24 mouse cellular contexts compared by ENCODE assay signal in genomic region chr7:44355411-44355810, GRCm38 (mm10). TPM values are rescaled to one million over a fixed set of nuclear protein-coding genes. Genes with fewer than 3 reads are reported as not detected.
A peak's percentile ranks its signal among the peaks of the same experiment; 100 is the strongest.
DNase-seq lines count a peak whose midpoint lies in the region; ATAC-seq and TF ChIP-seq lines count a peak whose summit lies in the region.
"Had no signal": no experiment of that assay in that cellular context is flagged by ENCODE, and none has a peak within 500 bp of the region (broad histone marks: within the 10 kb centered on the region; RNA-seq: fewer than 3 reads in every experiment).

No protein-coding gene starts in this region.

- H3K4me1 ChIP-seq in forebrain, postnatal 0 days (ENCODE audit: insufficient read depth): no peaks in the 10 kb centered on the region
- peaks cover 44% of the 10 kb centered on the region for H3K4me1 ChIP-seq in forebrain, embryonic 16.5 days (replicated peaks; ENCODE audit: control insufficient read depth, insufficient read depth, low read length)

- H3K27me3 ChIP-seq in forebrain, postnatal 0 days (ENCODE audit: insufficient read depth, low read length): peaks cover 26% of the 10 kb centered on the region
- peaks cover 72% of the 10 kb centered on the region for H3K27me3 ChIP-seq in forebrain, embryonic 16.5 days (replicated peaks; ENCODE audit: control insufficient read depth, insufficient read depth, low read length)

- no peak overlapping the region for H3K4me2 ChIP-seq in forebrain, postnatal 0 days (ENCODE audit: low read depth)
- no peak overlapping the region for H3K4me2 ChIP-seq in forebrain, embryonic 16.5 days (ENCODE audit: low read length)
- H3K4me2 ChIP-seq: embryonic facial prominence, embryonic 12.5 days; embryonic facial prominence, embryonic 15.5 days; heart, embryonic 13.5 days; hindbrain, embryonic 14.5 days had no signal

- no peak for TF ChIP-seq CTCF in forebrain, postnatal 0 days (IDR thresholded peaks at IDR 0.05; ENCODE audit: low read depth)
- no peak for TF ChIP-seq CTCF in layer of hippocampus, adult 2 months (conservative IDR thresholded peaks at IDR 0.05)
- no peak for TF ChIP-seq CTCF in brain, embryonic 14.5 days (IDR thresholded peaks at IDR 0.05; ENCODE audit: borderline replicate concordance, extremely low read depth, insufficient read depth, insufficient read length)

- intact Hi-C loops in left cerebral cortex, postnatal 25 days (cut with DNase I): no loop called here

- ATAC-seq in forebrain, postnatal 0 days: no peak
- no peak for ATAC-seq in forebrain, embryonic 16.5 days
- ATAC-seq: activated CD4-positive, CD25-positive, alpha-beta regulatory T cell, adult 4 months; forebrain, embryonic 14.5 days had no signal

- 49% methylated on average over 6 of the region's 6 CpGs for WGBS in forebrain, postnatal 0 days
- WGBS in forebrain, embryonic 16.5 days: 54% methylated on average over 6 of the region's 6 CpGs

- H3K36me3 ChIP-seq in forebrain, postnatal 0 days (ENCODE audit: insufficient read depth): peaks cover 25% of the 10 kb centered on the region
- H3K36me3 ChIP-seq in forebrain, embryonic 16.5 days (ENCODE audit: control insufficient read depth, insufficient read depth): no peaks in the 10 kb centered on the region
- H3K36me3 ChIP-seq: embryonic facial prominence, embryonic 12.5 days; embryonic facial prominence, embryonic 15.5 days; heart, embryonic 10.5 days; heart, embryonic 13.5 days had no signal

- peak; percentile 16 for DNase-seq in forebrain, postnatal 0 days
- no peak for DNase-seq in layer of hippocampus, adult 2 months (ENCODE audit: low spot score in 2 of 2)
- no peak for DNase-seq in layer of hippocampus, adult 8-10 months (ENCODE audit: low spot score in 2 of 2)
- DNase-seq in brain, embryonic 14.5 days (ENCODE audit: low read depth): peak; percentile 11
- no peak for DNase-seq in left cerebral cortex, postnatal 25 days (ENCODE audit: low spot score in 2 of 2)
- DNase-seq: adrenal gland, adult 8-10 months; adrenal gland, postnatal 25 days; cerebellum, adult 18-20 months; cerebellum, adult 9-10 months; cerebellum, postnatal 14 days; gastrocnemius, postnatal 10 days; gastrocnemius, postnatal 36 days; heart, adult 2 months; heart, postnatal 14 days; heart, postnatal 4 days had no signal

- H3K27ac ChIP-seq in forebrain, postnatal 0 days (ENCODE audit: low read depth, low read length): no peak overlapping the region
- H3K27ac ChIP-seq in forebrain, embryonic 16.5 days (ENCODE audit: low read length): no peak overlapping the region
- peak overlapping the region; percentile 69 for H3K27ac ChIP-seq in layer of hippocampus, adult 2 months
- H3K27ac ChIP-seq: embryonic facial prominence, embryonic 12.5 days; embryonic facial prominence, embryonic 15.5 days; heart, adult 2 months; heart, embryonic 10.5 days; heart, embryonic 13.5 days; hindbrain, embryonic 14.5 days had no signal

- H3K9ac ChIP-seq in forebrain, postnatal 0 days: no peak overlapping the region
- H3K9ac ChIP-seq in forebrain, embryonic 16.5 days (replicated peaks; ENCODE audit: low read depth, low read length): no peak overlapping the region
- H3K9ac ChIP-seq: embryonic facial prominence, embryonic 12.5 days; embryonic facial prominence, embryonic 15.5 days; heart, embryonic 13.5 days; hindbrain, embryonic 14.5 days had no signal

- H3K9me3 ChIP-seq in forebrain, postnatal 0 days (ENCODE audit: low read length): no peaks in the 10 kb centered on the region
- no peaks in the 10 kb centered on the region for H3K9me3 ChIP-seq in forebrain, embryonic 16.5 days (ENCODE audit: control insufficient read depth, low read length)
- H3K9me3 ChIP-seq: embryonic facial prominence, embryonic 12.5 days; embryonic facial prominence, embryonic 15.5 days; heart, embryonic 10.5 days; heart, embryonic 13.5 days had no signal

- H3K4me3 ChIP-seq in forebrain, postnatal 0 days (ENCODE audit: low read depth, low read length): no peak overlapping the region
- H3K4me3 ChIP-seq in forebrain, embryonic 16.5 days (replicated peaks; ENCODE audit: low read length): no peak overlapping the region
- no peak overlapping the region for H3K4me3 ChIP-seq in layer of hippocampus, adult 2 months
- H3K4me3 ChIP-seq: embryonic facial prominence, embryonic 12.5 days; embryonic facial prominence, embryonic 15.5 days; heart, adult 2 months; heart, embryonic 10.5 days; heart, embryonic 13.5 days had no signal

- no peak for TF ChIP-seq POLR2A in brain, embryonic 14.5 days (IDR thresholded peaks at IDR 0.05; ENCODE audit: borderline replicate concordance, extremely low read depth, insufficient read depth, insufficient read length, poor library complexity, severe bottlenecking)

RNA-seq across cellular contexts. Expression of gene Syt3, which starts 28.5 kb away (rescaled TPM):
- 48.2 and 77.2 TPM in 2 replicates for total RNA-seq in forebrain, postnatal 0 days (2014; rRNA removed)
- polyA plus RNA-seq in forebrain, postnatal 0 days (2015; fragmentation: Nextera tagmentation; extraction: Ambion mirVana): 43.9 and 55.0 TPM in 2 replicates
- polyA plus RNA-seq in forebrain, embryonic 16.5 days (2015; fragmentation: Nextera tagmentation; extraction: Ambion mirVana): 27.2 and 37.2 TPM in 2 replicates
- 10 to 100 TPM; 89.4 to 95.9 TPM for total RNA-seq in layer of hippocampus, adult 2 months (2021)
- 10 to 100 TPM; 82.9 to 94.7 (median 87.0) TPM for total RNA-seq in layer of hippocampus, adult 8-10 months (2022)
- 35.5 and 41.6 TPM in 2 replicates for polyA plus RNA-seq in brain, embryonic 14.5 days (2012; rRNA removed)
- 10 to 100 TPM; 60.0 to 65.0 TPM for total RNA-seq in left cerebral cortex, postnatal 25 days (2021)
- polyA plus RNA-seq: activated CD4-positive, CD25-positive, alpha-beta regulatory T cell, adult 4 months had no signal

RNA-seq across cellular contexts. Expression of gene 1700008O03Rik, which starts 30.2 kb away (rescaled TPM):
- total RNA-seq in forebrain, postnatal 0 days (2014; rRNA removed): 1.3 and 7.3 TPM in 2 replicates
- 2.7 and 3.5 TPM in 2 replicates for polyA plus RNA-seq in forebrain, postnatal 0 days (2015; fragmentation: Nextera tagmentation; extraction: Ambion mirVana)
- 0.86 and 2.3 TPM in 2 replicates for polyA plus RNA-seq in forebrain, embryonic 16.5 days (2015; fragmentation: Nextera tagmentation; extraction: Ambion mirVana)
- total RNA-seq in layer of hippocampus, adult 2 months (2021): 1 to 10 TPM; 3.0 to 3.3 TPM
- 1 to 10 TPM; 2.2 to 4.3 (median 2.8) TPM for total RNA-seq in layer of hippocampus, adult 8-10 months (2022)
- polyA plus RNA-seq in brain, embryonic 14.5 days (2012; rRNA removed): 3.0 and 4.1 TPM in 2 replicates
- total RNA-seq in left cerebral cortex, postnatal 25 days (2021): 1 to 10 TPM; 1.9 to 2.2 TPM
- total RNA-seq: gastrocnemius, postnatal 10 days; gastrocnemius, postnatal 36 days; heart, postnatal 4 days had no signal

RNA-seq across cellular contexts. Expression of gene Shank1, which starts 45.4 kb away (rescaled TPM):
- total RNA-seq in forebrain, postnatal 0 days (2014; rRNA removed): 31.1 and 34.2 TPM in 2 replicates
- polyA plus RNA-seq in forebrain, postnatal 0 days (2015; fragmentation: Nextera tagmentation; extraction: Ambion mirVana): 15.4 and 29.7 TPM in 2 replicates
- 20.4 and 26.5 TPM in 2 replicates for polyA plus RNA-seq in forebrain, embryonic 16.5 days (2015; fragmentation: Nextera tagmentation; extraction: Ambion mirVana)
- 100 to 1,000 TPM; 647 to 698 TPM for total RNA-seq in layer of hippocampus, adult 2 months (2021)
- total RNA-seq in layer of hippocampus, adult 8-10 months (2022): 100 to 1,000 TPM; 568 to 623 (median 583) TPM
- 17.2 and 63.1 TPM in 2 replicates for polyA plus RNA-seq in brain, embryonic 14.5 days (2012; rRNA removed)
- total RNA-seq in left cerebral cortex, postnatal 25 days (2021): 100 to 1,000 TPM; 571 to 587 TPM
- total RNA-seq: granulocyte monocyte progenitor cell, adult 5-6 weeks had no signal
- polyA plus RNA-seq: activated CD4-positive, CD25-positive, alpha-beta regulatory T cell, adult 4 months had no signal

RNA-seq across cellular contexts. Expression of gene Clec11a, which starts 48.7 kb away (rescaled TPM):
- 3.8 and 4.7 TPM in 2 replicates for total RNA-seq in forebrain, postnatal 0 days (2014; rRNA removed)
- 3.7 and 4.3 TPM in 2 replicates for polyA plus RNA-seq in forebrain, postnatal 0 days (2015; fragmentation: Nextera tagmentation; extraction: Ambion mirVana)
- 3.5 and 4.4 TPM in 2 replicates for polyA plus RNA-seq in forebrain, embryonic 16.5 days (2015; fragmentation: Nextera tagmentation; extraction: Ambion mirVana)
- total RNA-seq in layer of hippocampus, adult 2 months (2021): 1 to 10 TPM; 3.0 to 3.5 TPM
- total RNA-seq in layer of hippocampus, adult 8-10 months (2022): 1 to 10 TPM; 3.6 to 4.2 (median 3.6) TPM
- 3.2 and 3.6 TPM in 2 replicates for polyA plus RNA-seq in brain, embryonic 14.5 days (2012; rRNA removed)
- total RNA-seq in left cerebral cortex, postnatal 25 days (2021): 1 to 10 TPM; 3.5 to 3.9 TPM

Comparison
In these comparisons a context has a peak if more than half of its experiments do, and no peak if none do; other contexts are left out.
1. DNase-seq: peak in forebrain, postnatal 0 days (single experiment) and brain, embryonic 14.5 days (single experiment); none in layer of hippocampus, adult 2 months (0 of 2), layer of hippocampus, adult 8-10 months (0 of 2) and left cerebral cortex, postnatal 25 days (0 of 2).
2. RNA of gene Shank1, which starts 45.4 kb away (total RNA-seq): 647 to 698 TPM in layer of hippocampus, adult 2 months, 568 to 623 TPM in layer of hippocampus, adult 8-10 months and 571 to 587 TPM in left cerebral cortex, postnatal 25 days; 31.1 to 34.2 TPM in forebrain, postnatal 0 days; every median in the first group is over 10 times any median in the second.